Mouse (Mus musculus): ENCODE measurements around the gene Syne3.

Syne3 gene

DNA sequence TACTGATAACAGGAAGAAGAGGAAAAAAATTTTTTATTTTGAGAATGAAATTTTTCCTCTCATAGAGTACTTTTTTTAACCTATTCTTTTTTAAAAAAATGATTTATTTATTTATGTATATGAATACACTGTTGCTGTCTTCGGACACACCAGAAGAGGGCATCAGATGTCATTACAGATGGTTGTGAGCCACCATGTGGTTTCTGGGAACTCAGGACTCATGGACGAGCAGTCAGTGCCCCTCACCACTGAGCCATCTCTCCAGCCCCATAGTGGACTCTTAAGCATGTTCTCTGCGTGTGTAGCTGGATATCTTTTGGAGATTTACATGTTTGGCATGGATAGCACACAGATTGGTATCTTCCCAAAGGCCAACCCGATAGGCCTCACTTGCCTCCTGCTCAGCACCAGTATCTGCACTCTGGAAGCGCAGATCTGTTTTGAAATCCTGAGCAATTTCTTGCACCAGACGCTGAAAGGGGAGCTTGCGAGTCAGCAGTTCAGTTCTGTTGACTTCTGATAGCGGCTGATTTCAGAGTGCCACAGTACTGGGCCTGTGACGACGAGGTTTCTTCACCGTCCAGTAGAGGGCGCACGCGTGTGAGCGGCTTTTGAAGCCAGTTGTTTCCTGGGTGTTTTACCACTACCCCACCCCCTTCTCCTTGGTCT is 17.8 kb upstream of the Syne3 start:
- in situ Hi-C loops (cut with MboI) = loop anchor here (5.0 to 25.0 kb wide), 2 partner anchors 75 to 290 kb away; no protein-coding TSS in a partner anchor

DNA sequence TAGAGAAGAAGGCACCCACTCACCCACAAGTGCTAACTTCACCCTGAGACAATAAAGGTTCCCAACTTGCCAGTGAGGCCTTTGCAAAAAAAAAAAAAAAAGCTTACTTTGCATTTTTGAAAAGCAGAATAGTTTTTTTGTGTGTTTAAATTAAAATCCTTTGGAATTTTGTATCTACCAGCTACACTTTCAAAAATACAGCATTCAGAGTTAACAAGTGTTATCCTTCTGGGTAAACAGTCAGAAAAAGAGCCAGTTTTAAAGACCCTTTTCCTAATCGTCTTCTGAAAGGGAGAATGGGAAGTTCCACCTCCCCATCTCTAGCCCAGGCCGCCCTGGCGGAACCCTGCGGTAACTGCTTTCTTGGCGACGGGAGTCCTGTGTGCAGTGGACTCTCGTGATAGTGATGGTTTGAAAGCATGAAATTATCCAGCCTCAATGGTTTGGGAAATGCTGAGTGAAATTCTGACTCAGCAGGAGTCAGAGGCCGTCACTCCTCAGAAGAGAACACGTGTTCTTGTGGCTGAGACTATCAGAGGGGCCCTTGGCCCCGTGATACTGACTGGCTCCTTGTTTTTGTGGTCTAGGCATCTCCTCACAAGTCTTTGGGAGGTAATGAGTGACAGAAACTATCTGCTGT is 16.5 kb upstream of the Syne3 start:
- in situ Hi-C loops (cut with MboI) = loop anchor here (5.0 to 25.0 kb wide), 2 partner anchors 74 to 289 kb away; no protein-coding TSS in a partner anchor

DNA sequence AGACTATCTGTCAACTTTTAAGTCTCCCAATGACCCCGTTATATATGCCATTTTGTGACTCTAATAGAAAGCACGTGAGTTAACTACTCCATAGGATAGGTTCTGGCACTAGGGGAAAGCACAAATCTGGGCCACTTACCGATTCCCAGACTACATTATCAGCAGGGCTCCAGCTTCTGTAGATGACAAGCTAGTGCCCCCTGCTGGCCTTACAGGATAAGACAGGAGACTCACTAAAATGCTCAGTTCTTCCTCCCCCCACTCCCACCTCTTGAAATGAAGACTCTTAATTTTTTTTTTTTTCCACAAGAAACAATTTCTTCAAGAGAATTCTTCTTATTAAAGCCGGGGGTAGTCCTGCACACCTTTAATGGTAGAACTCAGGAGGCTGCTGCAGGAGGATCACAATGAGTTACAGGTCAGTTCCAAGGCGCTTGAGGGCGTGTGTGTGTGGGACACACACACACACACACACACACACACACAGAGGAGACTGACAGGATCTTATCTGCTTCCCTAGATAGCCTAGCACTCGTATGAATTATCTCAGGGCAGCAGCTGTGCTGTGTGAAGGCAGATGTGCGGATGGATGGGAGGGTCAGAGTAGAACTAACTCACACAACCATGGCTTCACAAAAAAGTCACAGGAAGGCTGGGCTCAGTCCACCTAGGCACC is 15.8 kb upstream of the Syne3 start:
- in situ Hi-C loops (cut with MboI) = loop anchor here (5.0 to 25.0 kb wide), 2 partner anchors 73 to 288 kb away; no protein-coding TSS in a partner anchor

DNA sequence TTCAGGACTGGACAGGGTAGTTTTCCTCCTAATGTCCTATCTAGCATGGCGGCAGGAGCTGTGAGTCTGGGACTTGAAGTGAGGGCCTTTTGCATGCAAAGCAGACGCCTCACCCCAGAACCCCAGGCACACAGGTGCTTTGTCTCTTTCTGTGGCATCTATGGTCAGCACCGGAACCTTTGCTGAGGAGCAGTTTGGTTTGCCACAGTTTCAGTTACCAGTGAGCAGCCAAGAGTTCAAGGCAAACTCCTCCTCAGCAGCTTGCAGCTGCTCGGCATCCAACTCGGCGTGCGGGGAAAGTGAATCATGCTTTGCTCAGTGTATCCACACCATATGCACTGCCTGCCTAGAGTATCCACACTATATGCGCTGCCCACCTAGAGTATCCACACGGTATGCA is 13.2 kb upstream of the Syne3 start:
- in situ Hi-C loops (cut with MboI) = no loop called here

DNA sequence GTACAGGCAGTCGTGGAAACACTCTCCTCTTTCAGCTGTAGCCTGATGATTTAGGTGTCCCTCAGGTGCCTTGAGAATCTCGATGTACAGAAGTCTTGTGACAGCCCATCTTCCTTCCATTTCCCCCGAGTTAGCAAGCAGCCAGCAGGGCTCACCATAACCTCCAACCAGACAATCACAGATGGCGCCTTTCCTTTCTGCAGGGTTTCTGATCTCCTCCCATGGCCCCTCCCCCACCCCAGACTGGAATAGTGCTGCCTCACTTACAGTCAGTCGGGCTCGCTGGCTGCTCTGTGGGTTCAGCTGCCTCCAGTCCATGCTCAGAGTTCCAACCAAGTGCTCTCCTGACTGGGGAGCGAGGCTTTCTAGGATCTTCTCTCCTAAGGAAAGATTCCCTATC is 12.5 kb upstream of the Syne3 start:
- in situ Hi-C loops (cut with MboI) = no loop called here

DNA sequence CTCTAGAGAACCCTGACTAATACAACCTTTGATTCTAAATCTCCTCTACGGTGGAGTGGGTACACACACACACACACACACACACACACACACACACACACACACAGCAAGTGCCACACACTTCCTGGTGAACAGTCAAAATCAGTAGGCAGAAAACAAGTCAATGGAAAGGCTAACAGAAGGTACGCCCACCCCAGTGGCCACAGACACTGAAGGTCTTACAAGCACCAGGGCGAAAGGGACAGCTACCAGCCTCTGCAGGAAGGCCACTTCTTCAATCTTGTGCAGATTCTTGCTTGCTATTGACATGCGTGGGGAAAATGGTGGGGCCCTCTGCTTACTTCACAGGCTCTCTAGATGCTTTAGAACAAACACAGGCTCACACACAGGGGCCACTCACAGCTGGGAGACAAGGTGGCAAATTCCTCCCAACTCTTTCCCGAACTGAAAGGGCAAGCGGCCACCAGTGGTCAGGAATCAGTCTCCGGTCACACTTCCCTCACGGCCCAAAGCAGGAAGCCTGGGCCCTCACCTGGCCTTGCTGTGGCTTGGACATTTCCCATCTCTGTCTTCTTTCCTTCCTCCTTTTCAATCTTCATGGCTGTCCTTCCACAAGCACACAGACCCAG is 11.9 kb upstream of the Syne3 start:
- in situ Hi-C loops (cut with MboI) = no loop called here

DNA sequence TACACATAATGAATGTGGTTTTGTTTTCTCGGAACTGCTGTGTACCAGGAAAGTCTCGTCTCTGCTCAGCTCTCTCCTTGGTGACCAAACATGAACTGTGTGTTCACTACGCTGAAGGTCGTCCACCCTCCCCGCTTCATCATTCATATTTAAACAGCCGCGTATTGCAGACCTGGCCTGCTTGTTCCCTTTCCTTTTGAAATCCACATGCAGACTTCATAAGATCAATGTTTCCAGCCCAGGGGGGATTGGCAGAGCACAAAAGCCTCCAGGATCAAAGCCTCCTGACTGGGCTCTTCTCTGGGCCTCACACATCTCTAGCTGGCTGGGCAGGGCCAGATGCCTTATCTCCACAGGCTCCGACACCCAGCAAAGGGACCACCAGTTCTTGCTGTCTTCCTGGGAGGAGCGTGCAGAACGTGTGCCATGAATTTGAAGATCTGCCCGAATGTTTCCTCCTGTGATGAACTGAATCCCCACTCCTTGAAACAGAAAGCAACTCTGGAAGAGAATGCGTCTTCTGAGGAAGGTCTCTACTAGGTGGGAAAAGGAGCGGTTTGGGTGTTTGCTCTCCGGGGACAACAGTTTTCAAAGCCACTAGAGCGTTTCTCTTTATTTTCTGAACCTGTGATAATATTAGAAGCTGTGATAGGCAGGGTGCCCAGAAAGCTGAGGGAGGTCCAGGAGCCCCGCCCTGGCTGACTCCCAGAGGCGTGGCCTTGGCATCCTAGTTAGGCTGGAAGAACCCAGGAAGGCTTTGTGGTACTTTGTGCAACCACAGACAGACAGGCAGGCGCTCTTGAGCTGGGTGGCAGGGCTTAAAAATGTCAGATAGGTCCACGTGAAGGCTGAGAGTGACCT is 10.0 kb upstream of the Syne3 start:
- in situ Hi-C loops (cut with MboI) = no loop called here

DNA sequence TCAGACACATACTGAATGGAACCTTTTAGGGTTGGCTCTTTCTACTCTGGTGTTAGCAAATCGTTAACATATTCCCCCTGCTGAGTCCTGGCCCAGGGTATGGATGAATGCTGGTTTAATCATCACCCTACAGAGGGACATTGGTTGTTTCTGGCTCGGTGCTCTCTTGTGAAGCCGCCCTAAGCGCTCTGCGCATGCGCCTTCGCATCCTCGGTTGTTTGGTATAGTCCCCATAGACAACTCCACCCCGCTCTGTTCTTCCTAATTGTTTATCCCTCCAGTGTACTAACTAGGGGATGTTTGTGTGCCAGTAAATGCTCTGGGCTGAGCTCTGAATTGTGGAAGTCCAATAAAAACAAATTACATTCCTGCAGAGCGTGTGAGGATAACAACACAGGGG is 7.0 kb upstream of the Syne3 start:
- in situ Hi-C loops (cut with MboI) = no loop called here

DNA sequence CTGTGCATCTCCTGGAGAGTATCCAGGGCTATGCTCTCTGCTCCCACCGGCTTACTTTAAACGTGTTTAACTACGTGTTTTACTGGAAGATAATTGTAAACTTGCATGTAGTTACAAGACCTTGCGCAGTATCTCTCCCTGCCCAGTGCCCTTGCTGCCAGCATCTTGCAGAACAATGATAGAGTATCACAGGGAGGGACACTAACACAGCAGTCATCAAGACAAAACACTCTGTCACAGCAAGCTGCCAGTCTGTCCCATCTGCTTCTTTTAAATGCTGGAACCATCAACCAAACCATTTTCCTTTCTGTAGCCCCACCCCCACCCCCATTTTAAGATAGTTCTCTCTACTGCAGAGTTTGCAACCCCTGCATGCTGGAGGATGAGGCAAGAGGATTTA is 6.6 kb upstream of the Syne3 start:
- in situ Hi-C loops (cut with MboI) = no loop called here

DNA sequence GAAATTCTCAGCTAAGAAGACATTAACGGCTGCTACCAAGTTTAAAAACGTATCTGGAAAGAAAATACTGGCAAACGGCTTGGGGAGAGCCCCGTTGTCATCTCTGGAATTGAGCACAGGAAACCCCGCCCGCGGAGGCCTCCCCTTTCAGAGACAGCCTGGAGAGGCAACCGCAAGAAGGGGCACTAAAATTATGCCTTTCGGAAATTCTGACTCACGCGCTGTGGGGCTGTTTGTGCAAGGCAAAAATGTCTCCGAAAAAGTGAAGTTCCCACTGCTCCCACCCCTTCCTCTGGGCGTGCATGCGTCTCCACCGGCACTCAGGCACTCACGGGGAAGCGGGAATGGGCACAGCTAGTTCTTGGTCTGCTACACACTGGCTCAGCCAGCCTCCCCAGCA is 3.5 kb upstream of the Syne3 start:
- in situ Hi-C loops (cut with MboI) = no loop called here

DNA sequence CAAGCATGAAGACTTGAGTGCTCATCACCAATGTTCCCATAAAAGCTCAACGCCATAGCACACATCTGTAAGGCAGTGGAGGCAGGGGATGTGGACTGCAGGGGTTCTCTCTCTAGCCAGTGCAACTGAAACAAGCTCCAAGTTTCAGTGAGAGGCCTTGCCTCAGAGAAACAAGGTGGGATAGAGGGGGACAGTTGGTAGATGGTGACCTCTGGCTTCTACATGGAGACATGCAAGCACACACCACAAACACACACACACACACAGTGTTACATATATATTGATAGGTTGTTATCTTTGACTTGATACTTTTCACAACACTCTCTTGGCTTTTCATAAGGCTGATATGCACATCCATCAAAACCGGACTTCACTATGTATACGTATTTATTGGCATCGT is 2.7 kb upstream of the Syne3 start:
- in situ Hi-C loops (cut with MboI) = no loop called here

DNA sequence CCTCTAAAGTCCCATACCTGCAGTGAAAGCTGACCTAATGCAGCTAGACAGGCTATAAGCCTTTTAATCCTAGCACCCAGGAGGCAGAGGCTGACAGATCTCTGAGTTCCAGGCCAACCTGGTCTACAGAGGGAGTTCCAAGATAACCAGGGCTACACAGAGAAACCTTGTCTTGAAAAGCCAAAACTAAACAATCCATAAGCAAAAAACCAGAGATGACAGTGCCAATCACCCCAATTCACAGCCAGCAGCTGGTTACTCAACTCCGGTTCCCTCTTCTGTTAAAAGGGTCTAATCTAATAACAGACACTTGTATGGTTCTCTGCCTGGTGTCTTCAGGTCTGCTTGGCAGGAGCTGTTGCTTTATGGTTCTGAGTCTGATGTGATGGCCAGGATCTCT is 2.0 kb upstream of the Syne3 start:
- in situ Hi-C loops (cut with MboI) = no loop called here

DNA sequence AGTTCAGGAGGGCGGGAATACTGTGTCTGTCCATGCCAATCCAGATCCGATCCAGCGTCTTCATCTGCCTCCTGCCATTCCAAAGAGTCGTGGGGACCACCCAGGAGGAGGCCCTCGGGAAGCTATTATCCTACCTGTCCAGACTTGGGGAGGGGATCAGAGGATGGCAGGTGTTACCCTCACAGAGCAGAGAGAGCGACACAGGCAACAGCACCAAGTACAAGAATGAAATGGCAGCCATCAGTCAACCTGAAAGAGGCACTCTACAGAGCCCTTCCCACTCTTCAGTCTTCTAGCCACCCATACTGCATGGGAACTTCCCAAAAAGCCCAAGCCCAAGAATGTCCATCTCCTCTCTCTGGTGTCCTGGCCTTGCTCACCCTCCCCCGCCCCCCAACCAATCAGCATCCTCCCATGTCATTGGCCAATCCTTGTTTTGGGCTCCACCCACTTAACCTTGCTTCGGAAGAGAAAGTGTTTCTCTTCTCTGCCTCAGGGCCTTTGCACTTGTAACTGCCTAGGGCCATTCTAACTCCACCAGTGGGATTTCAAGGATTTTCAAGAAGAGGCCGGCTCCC is 693 bp upstream of the Syne3 start:
- in situ Hi-C loops (cut with MboI) = no loop called here

DNA sequence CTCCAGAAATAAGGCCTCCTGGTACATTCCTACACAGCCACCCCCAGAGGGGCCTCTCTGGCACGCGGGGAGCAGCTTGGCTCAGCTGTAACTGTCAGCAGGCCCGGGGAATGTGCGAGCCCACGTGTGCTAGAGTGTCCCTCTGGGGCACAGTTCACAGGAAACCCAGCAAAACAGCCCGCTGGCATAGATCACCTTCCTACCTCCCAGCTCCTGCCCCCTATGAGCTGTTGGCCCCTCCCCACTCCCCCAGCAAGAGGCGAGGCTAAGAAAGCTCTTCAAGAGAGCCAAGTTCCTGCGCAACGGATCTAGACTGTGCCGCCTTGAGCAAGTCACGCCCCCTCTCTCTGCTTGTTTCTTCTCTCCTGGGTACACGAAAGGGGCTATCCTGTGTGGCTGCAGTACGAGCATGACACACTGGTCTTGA is 844 bp downstream of the Syne3 start:
- in situ Hi-C loops (cut with MboI) = no loop called here

DNA sequence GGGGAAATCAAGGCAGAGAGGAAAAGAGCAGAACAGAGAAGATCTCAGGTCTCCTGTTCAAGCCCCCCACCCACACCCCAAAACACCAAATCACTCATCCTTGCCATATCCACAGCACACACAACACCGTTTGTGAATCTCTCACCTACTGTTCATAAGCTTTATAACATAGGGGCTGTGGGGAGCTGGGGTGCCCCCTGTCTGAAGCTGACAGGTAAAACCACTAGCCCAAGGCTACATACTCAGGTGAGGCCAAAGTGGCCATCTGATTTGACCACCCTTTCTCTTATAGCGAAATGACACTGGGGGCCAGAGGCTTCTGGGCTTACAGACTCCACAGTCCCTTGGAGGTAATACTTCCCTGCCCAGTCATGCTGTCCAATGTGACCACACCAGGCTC is 1.5 kb downstream of the Syne3 start:
- in situ Hi-C loops (cut with MboI) = no loop called here

DNA sequence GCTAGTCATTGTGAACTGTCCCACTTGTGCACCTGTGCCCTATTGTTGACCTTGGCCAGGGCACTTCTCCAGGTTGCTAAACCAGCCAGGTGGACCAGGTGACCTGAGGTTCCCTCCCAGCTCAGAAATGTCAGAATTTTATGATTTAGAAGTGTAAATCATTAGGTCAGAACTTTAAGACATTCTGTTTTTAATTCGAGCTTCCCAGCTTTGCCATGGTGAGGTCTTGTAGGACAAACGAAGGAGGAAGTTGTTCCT is 4.0 kb downstream of the Syne3 start:
- in situ Hi-C loops (cut with MboI) = no loop called here

DNA sequence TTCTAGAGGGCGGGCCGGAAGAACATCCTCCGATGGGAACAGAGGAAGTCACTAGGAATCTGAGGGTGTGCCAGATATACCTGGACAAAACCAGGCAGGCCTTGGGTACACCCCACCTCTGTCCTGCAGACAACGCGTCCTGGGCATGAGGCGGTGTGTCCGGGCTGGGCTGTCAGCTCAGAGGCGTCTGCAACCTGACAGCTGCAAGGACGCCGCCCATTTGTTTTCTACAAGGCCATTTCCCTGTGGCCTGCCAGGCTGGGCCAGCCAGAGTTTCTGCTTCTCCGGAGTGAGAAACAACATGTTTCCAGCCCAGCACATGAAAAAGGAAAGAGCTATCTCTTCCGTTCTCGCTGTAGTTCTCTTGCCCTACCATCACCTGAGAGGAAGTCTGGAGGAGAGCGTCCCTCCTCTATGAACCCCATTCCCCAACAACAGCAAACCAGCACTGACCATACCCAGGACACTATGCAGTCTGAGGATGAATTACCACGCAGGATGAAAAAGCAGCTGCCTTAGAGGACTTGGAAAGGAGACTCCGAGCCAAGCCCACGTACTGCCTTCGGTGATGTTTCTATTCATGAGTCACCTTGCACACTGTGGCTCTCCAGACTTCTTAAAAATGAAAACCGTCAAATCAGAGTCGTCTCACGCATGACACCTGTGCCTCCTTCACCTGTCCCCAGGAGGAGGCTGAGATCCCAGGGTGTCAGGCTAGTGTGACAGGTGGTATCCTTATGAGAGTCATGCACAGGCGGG is 4.5 kb downstream of the Syne3 start:
- in situ Hi-C loops (cut with MboI) = no loop called here

DNA sequence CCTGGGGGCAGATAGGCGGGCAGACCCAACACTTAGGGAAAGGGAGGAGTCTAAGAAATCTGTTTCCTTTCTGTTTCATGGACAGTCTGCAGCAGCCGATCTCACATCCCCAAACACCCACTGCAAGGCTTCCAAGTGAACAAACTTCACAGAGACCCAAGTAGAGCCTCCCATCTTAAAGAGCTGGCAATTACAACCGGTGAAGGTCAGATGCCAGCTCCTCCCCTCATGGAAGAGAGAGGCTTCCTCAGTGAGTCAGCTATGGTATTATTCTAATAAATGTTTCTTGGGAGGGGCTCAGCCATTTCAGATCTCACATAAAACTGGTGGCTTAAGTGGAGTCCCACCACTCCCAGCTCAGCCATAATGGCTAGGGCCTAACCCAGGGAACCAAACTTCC is 5.9 kb downstream of the Syne3 start:
- in situ Hi-C loops (cut with MboI) = no loop called here

DNA sequence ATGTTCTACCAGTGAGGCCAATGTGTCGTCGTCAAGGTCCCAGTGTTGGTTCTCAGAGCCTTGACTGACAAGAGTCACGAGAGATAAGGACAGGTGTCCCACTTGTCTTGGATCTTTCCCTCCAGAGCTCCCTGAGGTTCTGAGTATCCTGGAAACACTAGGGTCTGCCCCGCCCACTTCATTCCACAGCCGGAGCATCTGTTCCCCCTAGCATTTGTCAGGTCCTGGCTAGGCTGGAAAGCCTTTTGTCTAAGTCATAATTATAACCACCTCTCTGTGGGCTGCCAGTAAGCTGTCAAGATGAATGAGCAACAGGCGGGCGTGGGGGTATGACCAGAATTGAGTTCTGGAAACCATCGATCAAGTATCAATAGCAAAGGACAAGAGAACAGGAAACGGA is 6.5 kb downstream of the Syne3 start:
- in situ Hi-C loops (cut with MboI) = no loop called here

DNA sequence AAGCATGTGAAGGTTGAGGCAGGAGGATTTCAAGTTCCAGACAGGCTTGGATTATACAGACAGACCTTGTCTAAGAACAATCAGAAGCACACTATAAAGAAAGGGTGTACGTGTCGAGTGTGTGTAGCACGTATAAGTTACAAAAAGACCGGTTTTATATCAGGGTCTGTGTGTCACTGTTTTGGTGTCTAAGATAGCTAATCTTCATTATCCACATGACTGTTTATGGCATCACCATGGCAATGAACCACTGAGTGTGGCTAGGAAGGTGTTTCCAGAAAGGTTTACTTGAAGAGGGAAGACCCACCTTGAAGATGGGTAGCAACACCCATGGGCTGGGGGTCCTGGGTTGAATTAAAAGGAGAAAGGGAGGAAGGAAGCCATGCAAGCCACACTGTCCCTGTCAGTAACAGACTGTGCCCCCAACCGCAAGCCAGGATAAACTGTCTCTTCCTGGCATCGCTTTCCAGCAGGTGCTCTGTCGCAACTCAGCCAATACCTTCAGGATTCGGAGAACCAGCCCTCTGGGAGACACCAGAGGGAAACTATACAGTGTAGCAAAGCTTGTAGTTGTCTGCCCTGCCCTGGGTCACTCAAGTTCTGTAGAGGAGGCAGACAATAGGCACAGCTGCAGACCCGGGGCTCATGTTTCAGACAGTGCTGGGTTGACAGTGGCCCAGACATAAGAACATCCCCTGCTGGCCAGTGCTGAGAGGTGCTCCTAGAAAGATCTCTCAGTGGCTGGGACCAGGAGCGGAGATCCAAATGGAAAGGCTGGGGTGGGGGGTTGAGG is 7.1 kb downstream of the Syne3 start:
- in situ Hi-C loops (cut with MboI) = no loop called here

Measured in mature B cell (primary cell).